Mouse (Mus musculus) embryo, embryonic 9.5 days (tissue): ENCODE results near the gene Olfr1106.

ENCODE experiments used
- DNase-seq: peaks from one replicate; pipeline ENCODE4 v3.0.0-alpha.2; 2017; ENCODE audit errors: extremely low spot score

Olfr1106 gene

GRCm38 (mm10) chr2:87052173-87052572, at the start of gene Olfr1106:
TSS of gene Olfr1106 (minus strand) at chr2:87052273.
- DNase-seq, result no peak

- DNase-seq, result no peak
Observed at GRCm38 (mm10) chr2:87095908-87096307, 43.8 kb upstream of the Olfr1106 start, which contains the start of gene Olfr1109. TSS of gene Olfr1109 (minus strand) at chr2:87096008.

GRCm38 (mm10) chr2:87075717-87076116, 23.6 kb upstream of the Olfr1106 start, which contains the start of gene Olfr1107:
TSS of gene Olfr1107 (minus strand) at chr2:87075817.
- DNase-seq, result no peak

DNA sequence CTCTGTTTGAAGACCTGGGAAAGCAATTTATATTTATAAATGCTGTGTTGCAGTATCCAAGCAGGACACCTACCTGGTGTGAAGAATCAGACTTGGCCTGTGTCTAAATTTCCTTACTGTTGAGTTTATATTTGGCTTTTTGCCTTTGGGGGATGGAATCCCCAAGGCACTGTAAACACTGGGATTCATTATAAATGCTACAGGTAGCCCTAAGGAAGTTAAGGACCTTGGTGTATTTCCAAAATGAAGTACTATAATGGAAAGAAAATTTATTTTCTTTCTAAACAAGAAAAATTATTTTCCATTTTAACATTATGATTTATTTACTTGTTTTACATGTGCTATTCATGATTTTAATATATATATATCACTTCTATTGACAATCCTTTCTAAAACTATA, 15.6 kb downstream of the Olfr1106 start, which contains the start of gene Olfr1105:
Gene Olfr1105 (minus strand): TSS at position 101 of the 400 bp plus-strand sequence.
- DNase-seq, result no peak

DNA sequence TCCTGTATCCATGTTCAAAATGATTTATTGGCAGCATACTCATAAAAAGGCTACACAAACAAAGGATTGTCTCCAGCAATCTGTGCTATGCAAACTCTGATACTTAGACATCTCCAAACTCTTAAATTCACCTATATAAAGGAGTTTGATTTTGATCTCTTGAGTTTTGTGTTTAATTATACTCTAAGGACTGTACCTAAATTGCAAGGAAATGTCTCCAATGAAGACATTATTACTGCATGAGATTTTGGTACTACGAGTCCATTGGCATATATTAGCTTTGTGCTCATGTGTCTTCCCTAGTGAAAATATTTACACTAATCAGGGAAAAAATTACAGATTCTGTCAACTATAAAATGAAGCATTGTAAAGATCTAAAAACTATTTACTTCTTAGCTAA, 25.1 kb downstream of the Olfr1106 start, which contains the start of gene Olfr1104:
Gene Olfr1104 (minus strand): TSS at position 101 of the 400 bp plus-strand sequence.
- no peak for DNase-seq

GRCm38 (mm10) chr2:86998098-86998497, 54.0 kb downstream of the Olfr1106 start, which contains the start of gene Olfr1102:
TSS of gene Olfr1102 (plus strand) at chr2:86998398.
- DNase-seq, result no peak
